Comparison of ENCODE assay signal across 10 mouse cellular contexts in the genomic region with DNA sequence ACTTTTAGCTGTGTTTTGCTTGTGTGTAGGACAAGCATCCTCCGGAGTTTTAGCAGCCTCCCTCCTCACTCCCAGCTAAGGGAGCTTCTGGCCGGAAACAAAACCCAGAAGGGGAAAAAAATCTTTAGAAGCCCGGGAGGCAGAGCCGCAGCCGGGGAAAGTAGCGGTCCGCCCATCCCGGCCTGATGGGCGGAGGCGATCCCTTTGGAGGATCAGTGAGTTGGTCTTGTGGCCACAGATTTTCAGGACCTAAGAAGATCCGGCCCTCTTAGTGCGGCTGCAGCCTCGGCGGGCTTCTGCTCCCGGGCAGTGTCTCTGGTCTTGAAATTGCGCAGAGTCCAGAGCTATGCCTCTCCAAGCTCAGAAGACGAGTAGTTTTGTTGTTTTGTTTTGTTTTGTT. TPM values are rescaled to one million over a fixed set of nuclear protein-coding genes. Genes with fewer than 3 reads are reported as not detected.
DNase-seq lines count a peak whose midpoint lies in the region; ATAC-seq lines count a peak whose summit lies in the region.
"Had no signal": no experiment of that assay in that cellular context is flagged by ENCODE, and none has a peak within 500 bp of the region (broad histone marks: within the 10 kb centered on the region; RNA-seq: fewer than 3 reads in every experiment).

No protein-coding gene starts in this region.

- H3K9me3 ChIP-seq in lung, embryonic 15.5 days, result no peaks in the 10 kb centered on the region
- H3K9me3 ChIP-seq in hindbrain, embryonic 15.5 days, result no peaks in the 10 kb centered on the region
- no peaks in the 10 kb centered on the region for H3K9me3 ChIP-seq in neural tube, embryonic 12.5 days

- no peak overlapping the region for H3K4me3 ChIP-seq in lung, embryonic 15.5 days
- peak overlapping the region; percentile 34 for H3K4me3 ChIP-seq in hindbrain, embryonic 15.5 days
- H3K4me3 ChIP-seq in neural tube, embryonic 12.5 days, result peak overlapping the region; percentile 53

- H3K27ac ChIP-seq in lung, embryonic 15.5 days, result no peak overlapping the region
- no peak overlapping the region for H3K27ac ChIP-seq in hindbrain, embryonic 15.5 days (replicated peaks)
- H3K27ac ChIP-seq in neural tube, embryonic 12.5 days, result no peak overlapping the region

- peak; percentile 17 for DNase-seq in adrenal gland, adult 2 months
- no peak for DNase-seq in adrenal gland, postnatal 14 days
- no peak for DNase-seq in lung, postnatal 10 days
- DNase-seq in layer of hippocampus, adult 9-11 months, result no peak

- no peaks in the 10 kb centered on the region for H3K36me3 ChIP-seq in lung, embryonic 15.5 days
- H3K36me3 ChIP-seq in hindbrain, embryonic 15.5 days, result no peaks in the 10 kb centered on the region
- no peaks in the 10 kb centered on the region for H3K36me3 ChIP-seq in neural tube, embryonic 12.5 days

- peak overlapping the region; percentile 14; the same call in 1 of the 2 replicates for H3K4me2 ChIP-seq in lung, embryonic 15.5 days
- H3K4me2 ChIP-seq in hindbrain, embryonic 15.5 days, result peak overlapping the region; percentile 40
- H3K4me2 ChIP-seq in neural tube, embryonic 12.5 days (replicated peaks), result peak overlapping the region; percentile 71

- no peak overlapping the region for H3K9ac ChIP-seq in lung, embryonic 15.5 days
- H3K9ac ChIP-seq in hindbrain, embryonic 15.5 days, result no peak overlapping the region; the same call in 1 of the 2 replicates
- H3K9ac ChIP-seq in neural tube, embryonic 12.5 days, result peak overlapping the region; percentile 78

- WGBS in lung, embryonic 15.5 days, result under 1% methylated on average over 17 of the region's 17 CpGs
- WGBS in hindbrain, embryonic 15.5 days, result under 1% methylated on average over 17 of the region's 17 CpGs
- WGBS in neural tube, embryonic 12.5 days, result under 1% methylated on average over 17 of the region's 17 CpGs

- no peak for ATAC-seq in lung, embryonic 15.5 days (ENCODE audit: borderline replicate concordance, extremely low read depth, low FRiP score, low TSS enrichment)
- no peak for ATAC-seq in hindbrain, embryonic 15.5 days (ENCODE audit: low FRiP score, low read depth)
- no peak for ATAC-seq in neural tube, embryonic 12.5 days (ENCODE audit: low FRiP score, low read depth)
- no peak for ATAC-seq in erythroid progenitor cell, adult 5-6 weeks (replicated peaks; ENCODE audit: low FRiP score, poor library complexity, severe bottlenecking)

- H3K27me3 ChIP-seq in lung, embryonic 15.5 days, result peaks cover 100% of the 10 kb centered on the region
- H3K27me3 ChIP-seq in hindbrain, embryonic 15.5 days, result peaks cover 66% of the 10 kb centered on the region
- H3K27me3 ChIP-seq in neural tube, embryonic 12.5 days (replicated peaks), result peaks cover 53% of the 10 kb centered on the region

- H3K4me1 ChIP-seq in lung, embryonic 15.5 days, result peaks cover 26% of the 10 kb centered on the region; the same call in 1 of the 2 replicates
- peaks cover 18% of the 10 kb centered on the region for H3K4me1 ChIP-seq in hindbrain, embryonic 15.5 days (replicated peaks)
- H3K4me1 ChIP-seq in neural tube, embryonic 12.5 days, result peaks cover 44% of the 10 kb centered on the region

RNA-seq across cellular contexts. Expression of gene Foxb1, which starts 2.2 kb away (rescaled TPM):
- not detected for total RNA-seq in adrenal gland, adult 2 months (2021)
- not detected in 2 replicates for polyA plus RNA-seq in adrenal gland, adult 2 months (2012; rRNA removed)
- not detected in 2 replicates for total RNA-seq in adrenal gland, postnatal 14 days (2021)
- not detected in 2 replicates for polyA plus RNA-seq in lung, embryonic 15.5 days (2015; fragmentation: Nextera tagmentation; extraction: Ambion mirVana)
- 6.9 and 7.9 TPM in 2 replicates for polyA plus RNA-seq in hindbrain, embryonic 15.5 days (2015; fragmentation: Nextera tagmentation; extraction: Ambion mirVana)
- polyA plus RNA-seq in neural tube, embryonic 12.5 days (2016; fragmentation: Nextera tagmentation; extraction: Ambion mirVana), result 8.5 and 9.7 TPM in 2 replicates
- not detected in 2 replicates for total RNA-seq in erythroid progenitor cell, adult 5-6 weeks (2015; ENCODE audit: low replicate concordance)
- not detected in 2 replicates for total RNA-seq in erythroid progenitor cell, adult 5-6 weeks (2017; ENCODE audit: low replicate concordance)
- polyA plus RNA-seq: cortical plate, adult 2 months; heart, embryonic 14.5 days had no signal

Comparison
In these comparisons a context has a peak if more than half of its experiments do, and no peak if none do; other contexts are left out.
1. H3K4me2 ChIP-seq: peak in every context shown above with its lines; median percentile 71 in neural tube, embryonic 12.5 days; 40 in hindbrain, embryonic 15.5 days; 14 in lung, embryonic 15.5 days.